Mouse (Mus musculus): ENCODE measurements around the gene Slc43a2. TPM values are rescaled to one million over a fixed set of nuclear protein-coding genes. Genes with fewer than 3 reads are reported as not detected.

Slc43a2 gene
- total RNA-seq (2021) = 10 to 100 TPM; 24.2 to 27.3 TPM
- long read RNA-seq, experiment 1, full-length matches to known transcripts = 12 of 49 reads
- long read RNA-seq, experiment 1, partial matches to known transcripts = 10 of 49 reads
- long read RNA-seq, experiment 1, other reads (novel, unspliced or antisense) = 27 of 49 reads
- long read RNA-seq, experiment 2, full-length matches to known transcripts = 8 of 36 reads
- long read RNA-seq, experiment 2, partial matches to known transcripts = 9 of 36 reads
- long read RNA-seq, experiment 2, other reads (novel, unspliced or antisense) = 19 of 36 reads

DNA sequence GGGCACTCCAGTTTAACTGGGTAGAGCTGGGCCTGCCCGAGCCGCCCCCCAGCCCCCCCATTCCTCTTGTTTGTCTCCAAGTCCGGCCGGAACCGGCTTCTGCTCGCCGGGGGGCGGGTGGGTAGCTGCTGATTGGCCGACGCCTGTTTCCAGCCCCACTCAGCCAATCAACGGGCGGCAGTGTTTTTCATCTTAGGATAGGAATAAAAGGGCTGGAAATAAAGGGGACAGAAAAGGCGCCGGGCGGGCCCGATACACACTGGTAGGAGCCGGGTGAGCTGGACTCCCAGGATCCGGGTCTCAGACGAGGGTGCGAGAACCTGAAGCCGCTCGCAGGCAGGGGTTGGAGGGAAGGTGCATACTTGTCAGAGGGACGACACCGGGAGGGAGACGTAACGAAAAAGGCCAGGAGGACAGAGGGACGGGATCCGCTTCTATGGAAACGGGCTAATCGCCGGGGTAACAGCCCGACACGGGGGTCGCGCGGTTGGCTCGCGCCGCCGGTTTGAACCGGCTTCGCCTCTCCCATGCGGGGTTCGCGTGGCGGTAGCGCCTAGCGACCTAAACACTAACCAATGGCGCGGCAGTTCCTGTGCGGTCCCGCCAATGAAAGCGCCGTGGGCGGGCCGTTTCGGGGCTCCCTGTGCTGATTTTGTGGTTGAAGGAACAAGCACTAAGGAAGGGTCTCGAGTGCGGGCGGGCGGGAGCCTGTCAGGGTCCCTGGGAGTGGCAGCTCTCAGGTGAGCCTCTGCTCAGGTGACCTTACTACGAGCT is at the start of gene Slc43a2:
Gene Slc43a2, plus strand, starts transcription at position 226 of the 774 bp plus-strand sequence.
- peak; percentile 91 for DNase-seq

DNA sequence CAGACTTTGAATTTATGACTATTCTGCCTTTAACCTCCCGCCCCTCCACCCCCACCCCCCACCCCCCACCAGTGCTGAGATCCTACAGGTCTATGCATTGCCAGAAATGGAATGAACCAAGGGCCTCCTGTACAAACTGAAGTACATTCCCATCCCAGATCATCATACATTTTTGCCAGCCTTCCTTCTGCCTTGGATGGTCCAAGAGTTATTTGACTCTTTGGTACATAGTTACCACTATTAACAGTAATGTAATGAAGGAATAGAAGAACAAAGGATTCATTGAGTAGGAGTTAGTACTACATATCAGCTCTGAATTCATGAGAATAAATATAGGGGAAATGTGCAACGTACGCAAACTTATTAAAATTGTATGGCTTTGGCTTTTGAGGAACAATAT is 45.3 kb upstream of the Slc43a2 start:
- no peak for DNase-seq

DNA sequence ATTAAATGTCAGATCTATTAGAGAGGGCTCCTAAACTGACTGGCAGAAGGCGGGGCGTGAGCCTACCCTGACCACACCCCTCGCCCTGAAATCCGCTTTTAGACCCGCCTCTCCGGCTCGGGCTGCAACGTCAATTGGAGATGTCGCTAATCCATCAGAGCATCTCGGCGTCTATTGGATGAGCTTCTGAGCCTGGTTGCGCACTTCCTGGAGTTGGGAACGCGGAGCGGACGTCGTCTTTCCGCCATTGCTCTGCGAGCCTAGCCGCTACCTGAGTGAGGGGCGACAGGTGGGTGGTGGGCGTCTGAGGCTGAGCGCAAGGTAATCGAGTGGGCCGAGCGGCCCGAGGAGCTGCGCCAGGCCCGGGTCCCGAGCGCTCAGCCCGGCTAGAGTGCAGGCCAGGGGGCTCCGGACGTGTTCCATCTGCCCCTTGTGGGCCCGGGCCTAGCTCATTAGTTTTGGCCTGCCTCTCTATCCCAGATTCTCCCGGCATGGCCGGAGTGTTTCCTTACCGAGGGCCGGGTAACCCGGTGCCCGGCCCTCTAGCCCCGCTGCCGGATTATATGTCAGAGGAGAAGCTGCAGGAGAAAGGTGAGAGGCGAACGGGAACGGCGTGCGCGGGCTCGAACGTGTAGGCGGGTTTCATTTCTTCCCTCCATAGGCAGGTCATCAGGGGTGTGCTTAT is 44.8 kb upstream of the Slc43a2 start, which contains the start of gene Prpf8:
Gene Prpf8, plus strand, starts transcription at position 216 of the 685 bp plus-strand sequence.
- DNase-seq = peak; percentile 89

DNA sequence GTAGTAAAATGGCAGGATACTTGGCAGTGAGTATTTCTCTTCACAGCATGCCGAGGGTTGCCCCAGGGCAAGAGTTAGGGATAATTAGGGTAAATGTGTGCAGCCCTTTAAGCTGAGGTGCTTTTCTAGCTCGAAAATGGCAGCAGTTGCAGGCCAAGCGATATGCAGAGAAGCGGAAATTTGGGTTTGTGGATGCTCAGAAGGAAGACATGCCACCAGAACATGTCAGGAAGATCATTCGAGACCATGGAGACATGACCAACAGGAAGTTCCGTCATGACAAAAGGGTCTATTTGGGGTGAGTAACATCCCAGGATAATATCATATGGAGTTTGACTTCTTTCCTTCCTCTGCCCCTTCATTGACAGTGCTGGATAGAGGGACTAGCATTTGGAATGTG is 44.0 kb upstream of the Slc43a2 start:
- DNase-seq = no peak

DNA sequence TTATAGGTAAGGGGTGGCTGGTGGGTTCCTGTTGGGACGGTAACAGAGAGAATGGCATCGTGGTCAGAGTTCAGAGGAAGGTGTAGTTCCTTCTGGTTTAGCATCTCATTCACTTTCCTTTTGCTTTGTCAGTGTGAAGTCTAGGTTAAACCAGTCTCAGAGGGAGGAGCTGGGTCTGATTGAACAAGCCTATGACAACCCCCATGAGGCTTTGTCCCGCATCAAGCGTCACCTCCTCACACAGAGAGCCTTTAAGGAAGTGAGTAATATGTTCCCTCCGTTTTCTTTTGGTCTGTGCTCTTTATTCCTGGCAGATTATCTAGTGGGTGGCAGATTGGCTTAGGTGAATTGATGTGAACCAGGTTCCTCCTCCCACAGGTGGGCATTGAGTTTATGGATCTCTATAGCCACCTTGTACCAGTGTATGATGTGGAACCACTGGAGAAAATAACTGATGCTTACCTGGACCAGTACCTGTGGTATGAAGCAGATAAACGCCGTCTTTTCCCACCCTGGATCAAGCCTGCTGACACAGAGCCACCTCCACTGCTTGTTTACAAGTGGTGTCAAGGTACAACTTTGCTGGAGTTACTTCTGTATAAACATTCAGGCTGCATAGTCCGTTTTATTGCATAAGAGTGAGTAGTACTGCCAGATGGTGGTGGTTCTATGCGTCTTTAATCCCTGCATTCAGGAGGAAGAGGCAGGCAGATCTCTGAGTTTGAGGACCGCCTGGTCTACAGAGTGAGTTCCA is 37.0 kb upstream of the Slc43a2 start:
- DNase-seq = no peak

DNA sequence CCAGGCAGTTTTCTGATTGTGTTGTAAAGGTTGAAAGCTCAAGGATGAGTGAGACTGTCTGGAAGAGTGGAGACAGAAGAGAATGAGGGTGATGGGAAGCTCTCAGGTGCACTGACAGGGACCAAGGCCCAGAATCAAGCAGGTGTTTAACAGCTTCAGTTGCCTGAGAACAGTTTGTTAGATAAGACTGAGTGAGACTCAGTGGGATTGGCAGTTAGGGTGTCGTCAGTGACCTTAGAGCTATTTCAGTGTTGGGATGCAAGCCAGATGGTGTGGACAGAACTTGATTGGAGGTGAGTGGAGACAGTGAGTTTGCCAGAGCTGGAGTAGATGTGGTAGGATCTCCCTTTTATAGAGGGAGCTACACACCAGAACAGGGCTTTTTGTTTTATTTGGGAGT is 33.4 kb upstream of the Slc43a2 start:
- no peak for DNase-seq

DNA sequence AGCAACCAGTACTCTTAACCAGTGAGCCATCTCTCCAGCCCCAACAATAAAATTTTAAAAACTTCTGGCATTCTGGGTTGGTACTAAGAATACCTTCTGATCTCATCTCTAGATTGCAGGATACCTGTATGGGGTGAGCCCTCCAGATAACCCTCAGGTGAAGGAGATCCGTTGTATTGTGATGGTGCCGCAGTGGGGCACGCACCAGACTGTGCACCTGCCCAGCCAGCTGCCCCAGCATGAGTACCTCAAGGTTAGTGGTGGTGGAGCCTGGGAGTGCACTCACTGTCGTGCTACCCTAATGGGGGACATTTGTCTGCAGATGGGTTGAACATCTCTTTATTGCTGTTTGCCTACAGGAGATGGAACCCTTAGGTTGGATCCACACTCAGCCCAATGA is 23.3 kb upstream of the Slc43a2 start:
- DNase-seq = no peak

DNA sequence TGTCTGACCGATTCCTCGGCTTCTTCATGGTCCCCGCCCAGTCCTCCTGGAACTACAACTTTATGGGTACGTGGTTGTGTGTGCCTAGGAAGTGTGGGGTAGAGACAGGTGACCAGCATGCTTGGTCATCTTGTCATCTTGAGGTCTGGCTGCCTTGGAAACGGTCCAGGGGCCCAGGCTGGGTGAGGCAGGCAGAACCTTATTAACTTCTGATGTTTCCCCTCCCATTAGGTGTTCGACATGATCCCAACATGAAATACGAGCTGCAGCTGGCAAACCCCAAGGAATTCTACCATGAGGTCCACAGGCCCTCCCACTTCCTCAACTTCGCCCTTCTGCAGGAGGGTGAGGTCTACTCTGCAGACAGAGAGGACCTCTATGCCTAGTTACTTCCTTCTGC is 22.6 kb upstream of the Slc43a2 start:
- no peak for DNase-seq

DNA sequence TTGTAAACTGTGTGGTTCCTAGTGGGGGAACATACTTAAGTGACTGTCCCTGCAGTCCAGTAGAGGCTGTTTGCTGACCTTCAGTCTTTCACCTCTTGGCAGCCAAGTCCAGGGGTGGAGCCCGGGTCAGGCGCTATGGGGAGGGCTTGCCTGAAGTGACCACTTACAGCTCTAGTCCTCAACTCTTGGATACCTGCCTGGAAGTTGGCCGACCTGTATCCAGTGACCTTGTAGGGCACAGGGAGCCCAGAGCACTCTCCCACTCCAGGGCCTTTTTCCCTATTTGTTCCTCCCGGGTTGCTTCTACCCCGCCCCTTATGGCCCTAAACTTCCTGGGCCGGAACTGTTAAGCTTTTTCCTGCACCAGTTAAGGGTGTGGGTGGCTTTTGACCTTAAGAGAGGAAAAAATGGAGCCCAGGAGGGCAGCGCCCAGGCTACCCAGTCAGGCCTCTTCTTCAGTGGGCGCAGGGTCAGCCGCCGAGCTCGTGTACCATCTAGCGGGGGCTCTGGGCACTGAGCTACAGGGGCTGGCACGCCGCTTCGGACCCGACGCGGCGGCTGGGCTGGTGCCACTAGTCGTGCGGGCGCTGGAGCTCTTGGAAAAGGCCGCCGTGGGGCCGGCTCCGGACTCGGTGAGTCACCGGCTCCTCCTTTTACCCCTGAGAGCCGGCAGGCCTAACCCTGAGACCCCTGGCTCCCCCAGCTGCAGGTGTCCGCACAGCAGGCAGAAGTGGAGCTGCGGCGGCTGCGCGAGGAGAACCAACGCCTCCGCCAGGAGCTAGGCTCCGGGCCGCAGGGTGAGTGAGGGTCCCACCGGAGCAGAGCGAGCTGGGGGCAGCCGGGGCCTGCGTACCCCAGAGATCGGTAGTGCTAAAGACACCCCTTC is 21.5 kb upstream of the Slc43a2 start, which contains the start of gene Rilp:
Gene Rilp, plus strand, starts transcription at position 354 of the 886 bp plus-strand sequence.
- peak; percentile 79 for DNase-seq

DNA sequence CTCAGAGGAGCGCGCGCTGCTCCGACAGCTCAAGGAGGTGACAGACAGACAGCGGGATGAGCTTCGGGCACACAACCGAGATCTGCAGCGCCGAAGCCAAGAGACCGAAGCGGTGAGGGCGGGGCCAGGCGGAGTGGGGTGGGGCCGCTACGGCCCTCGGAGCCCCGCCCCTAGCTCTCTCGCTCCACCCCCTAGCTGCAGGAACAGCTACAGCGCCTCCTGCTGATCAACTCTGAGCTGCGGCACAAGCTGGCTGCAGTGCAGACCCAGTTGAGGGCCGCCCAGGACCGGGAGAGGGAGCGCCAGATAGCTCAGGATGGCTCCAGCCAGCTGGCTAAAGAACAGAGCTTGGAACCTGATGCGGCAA is 20.9 kb upstream of the Slc43a2 start:
- peak; percentile 98 for DNase-seq

DNA sequence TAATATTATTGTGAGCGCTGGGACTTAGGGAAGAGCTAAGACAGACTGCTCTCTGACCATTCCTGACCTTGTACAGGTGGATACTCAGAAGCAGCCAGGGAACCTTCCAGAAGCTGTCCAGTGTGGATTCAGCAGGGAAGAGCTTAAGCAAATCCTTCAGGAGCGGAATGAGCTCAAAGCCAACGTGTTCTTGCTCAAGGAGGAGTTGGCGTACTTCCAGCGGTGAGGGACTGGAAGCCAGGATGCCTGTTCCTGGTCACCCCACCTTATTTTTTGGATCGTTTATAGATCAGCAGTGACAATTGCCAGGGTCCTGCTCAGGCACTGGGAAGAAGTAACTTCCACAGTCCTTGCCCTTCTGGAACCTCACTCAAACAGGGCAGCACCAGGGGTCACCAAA is 20.3 kb upstream of the Slc43a2 start:
- DNase-seq = peak; percentile 68

DNA sequence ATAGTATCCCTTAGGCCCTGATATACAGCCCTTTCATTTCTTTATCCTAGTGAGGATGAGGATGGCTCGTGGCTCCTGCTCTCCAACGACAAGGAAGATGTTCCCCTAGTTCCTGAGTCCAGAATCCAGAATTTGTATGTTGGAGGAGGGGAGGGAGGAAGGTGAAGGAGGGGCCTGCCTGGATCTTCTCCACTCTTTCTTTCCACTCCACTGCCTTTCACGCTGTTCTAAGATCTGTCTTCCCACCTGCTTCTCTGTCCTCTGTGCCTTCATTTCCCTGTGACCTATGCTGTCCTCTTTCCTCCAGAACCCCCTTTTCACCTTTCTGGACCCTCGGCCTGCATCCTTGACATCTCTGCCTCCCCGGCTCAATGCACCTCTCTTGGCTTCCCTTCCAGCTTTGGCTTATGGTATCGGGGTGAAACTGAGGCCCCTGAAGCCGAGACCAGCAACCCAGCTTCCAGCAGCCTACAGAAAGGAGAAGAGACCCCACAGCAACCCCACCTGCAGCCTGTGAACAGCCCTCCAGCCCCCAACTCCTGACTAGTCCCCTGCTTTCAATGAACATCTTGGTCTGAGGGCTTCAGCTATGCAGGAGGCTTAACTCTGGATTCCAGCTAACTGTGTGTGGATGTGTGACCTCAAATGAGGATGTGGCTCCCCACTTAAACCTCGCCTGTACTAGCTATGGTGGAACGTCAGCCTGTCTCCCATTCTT is 19.0 kb upstream of the Slc43a2 start:
- no peak for DNase-seq

DNA sequence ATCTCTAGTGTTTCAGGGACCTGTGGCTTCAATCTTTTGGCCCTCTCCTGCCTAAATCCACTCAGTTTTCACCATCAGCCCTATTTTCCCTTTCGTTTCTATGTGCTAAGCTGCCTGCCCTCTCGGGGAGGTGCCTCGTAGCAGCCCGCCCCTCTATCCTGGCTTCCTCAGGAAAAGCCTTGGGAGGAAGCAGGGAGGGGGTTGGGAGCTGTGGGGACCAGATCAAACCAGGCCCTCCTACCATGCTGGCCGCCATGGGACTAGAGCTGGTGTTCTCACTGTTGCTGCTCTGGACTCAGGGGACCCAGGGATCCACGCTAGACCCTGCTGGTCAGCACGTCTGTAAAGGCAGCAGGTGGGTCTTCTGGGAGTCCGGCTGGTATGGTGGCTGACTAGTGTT is 18.2 kb upstream of the Slc43a2 start, which contains the start of gene Scarf1:
Gene Scarf1, plus strand, starts transcription at position 205 of the 400 bp plus-strand sequence.
- DNase-seq = no peak

DNA sequence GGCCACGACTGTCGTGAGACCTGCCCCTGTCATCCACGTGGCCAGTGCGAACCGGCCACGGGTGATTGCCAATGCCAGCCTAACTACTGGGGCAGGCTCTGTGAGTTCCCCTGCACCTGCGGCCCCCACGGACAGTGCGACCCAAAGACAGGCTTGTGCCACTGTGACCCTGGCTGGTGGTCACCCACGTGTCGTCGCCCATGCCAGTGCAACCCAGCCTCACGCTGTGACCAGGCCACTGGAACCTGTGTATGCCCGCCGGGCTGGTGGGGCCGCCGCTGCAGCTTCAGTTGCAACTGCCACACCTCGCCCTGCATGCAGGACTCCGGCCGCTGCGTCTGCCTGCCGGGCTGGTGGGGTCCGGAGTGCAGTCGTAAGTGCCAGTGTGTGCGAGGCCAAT is 16.3 kb upstream of the Slc43a2 start:
- DNase-seq = no peak

DNA sequence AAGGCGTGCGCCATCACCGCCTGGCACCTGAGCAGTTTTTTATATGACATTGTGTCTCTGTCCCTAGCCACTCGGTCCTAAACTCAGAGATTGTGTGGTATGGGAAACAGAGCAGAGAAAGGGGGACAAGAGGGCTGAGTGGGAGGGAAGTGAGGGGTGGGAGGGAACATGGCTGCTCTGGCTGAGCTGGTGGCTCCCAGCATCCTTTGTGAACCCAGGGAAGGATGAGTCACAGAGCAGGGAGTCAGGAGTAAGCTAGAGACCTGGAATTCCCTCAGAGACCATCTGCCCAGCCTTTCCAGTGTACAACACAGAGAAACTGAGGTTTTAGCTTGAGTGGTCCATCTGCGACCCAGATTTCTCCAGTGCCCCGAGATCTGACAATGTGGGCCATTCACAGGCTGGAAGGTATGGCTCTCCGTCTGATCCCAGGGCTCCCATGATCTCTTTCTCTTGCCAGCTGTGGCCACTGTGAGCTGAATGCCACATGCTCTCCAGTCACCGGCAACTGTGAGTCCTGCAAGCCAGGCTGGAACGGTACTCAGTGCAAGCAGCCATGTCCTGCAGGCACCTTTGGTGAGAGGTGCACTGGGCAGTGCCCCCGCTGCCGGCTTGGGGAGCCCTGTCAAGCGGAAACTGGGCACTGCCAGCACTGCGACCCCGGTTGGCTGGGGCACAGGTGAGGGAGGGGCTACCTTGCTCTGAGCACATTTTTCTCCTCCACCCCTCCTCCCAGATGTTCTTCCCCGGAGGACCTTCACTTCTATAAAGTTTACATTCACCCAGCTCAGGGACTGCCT is 11.5 kb upstream of the Slc43a2 start:
- no peak for DNase-seq

DNA sequence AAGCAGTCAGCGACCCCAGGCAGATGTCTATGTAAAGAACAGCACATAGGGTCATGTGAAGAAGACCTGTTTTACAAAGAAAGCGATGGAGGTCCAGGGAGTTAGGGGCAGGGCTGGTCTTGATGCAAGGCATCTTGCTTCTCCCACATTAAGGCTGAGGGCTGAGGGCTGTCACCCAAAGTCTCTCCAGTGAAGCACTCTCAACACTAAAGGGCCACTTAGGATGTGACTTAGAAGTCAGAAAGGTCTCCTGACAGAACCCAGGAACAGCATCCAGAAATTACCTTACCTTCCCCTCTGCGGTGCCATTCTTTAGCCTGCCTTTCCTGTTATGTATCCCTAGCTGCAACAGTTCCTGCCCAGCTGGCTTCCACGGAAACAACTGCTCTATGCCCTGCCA is 9.9 kb upstream of the Slc43a2 start:
- no peak for DNase-seq

DNA sequence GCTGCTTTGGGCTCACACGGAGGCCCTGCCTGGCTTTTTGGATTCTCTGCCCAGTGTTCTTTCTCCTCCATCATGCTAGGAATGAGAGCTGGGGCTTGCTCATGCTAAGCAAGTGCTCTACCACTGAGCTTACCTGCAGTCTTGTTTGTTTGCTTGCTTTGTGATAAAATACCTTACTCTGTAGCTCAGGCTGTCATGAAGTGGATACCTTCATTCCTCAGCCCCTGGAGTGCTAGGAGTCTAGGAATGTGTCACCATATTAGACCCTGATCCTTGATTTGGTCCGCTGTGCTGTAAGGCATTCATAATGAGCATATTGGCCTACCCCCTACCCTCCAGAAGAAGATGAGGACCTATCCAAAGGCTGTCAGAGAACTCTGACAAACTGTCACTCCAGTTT is 8.7 kb upstream of the Slc43a2 start:
- DNase-seq = no peak

DNA sequence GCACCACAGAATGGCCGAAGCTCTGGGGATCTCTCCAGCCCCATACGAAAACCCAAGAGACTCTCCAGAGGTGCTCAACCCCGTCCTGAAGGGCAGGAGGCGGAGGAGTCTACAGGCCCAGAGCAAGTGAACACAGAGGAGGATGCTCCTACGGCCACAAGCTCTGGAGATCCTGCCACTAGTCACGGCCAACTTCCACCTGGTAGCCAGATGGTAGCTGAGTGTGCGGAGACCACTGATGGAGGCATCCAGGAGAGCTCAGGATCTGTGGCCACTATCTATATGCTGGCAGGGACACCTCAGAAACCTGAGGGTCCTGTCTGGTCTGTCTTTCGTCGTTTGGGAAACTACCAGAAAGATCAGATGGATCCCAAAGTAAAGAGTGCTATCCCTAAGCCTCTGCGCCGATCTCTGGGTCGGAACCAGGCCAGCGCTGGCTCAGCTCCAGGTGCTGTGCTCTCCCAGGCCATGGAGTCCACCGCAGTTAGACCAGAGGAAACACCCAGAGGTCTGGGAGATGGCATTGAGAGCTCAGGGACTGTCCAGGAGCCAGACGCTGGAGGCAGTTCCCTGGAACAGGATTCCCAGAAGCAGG is 5.9 kb upstream of the Slc43a2 start:
- no peak for DNase-seq

DNA sequence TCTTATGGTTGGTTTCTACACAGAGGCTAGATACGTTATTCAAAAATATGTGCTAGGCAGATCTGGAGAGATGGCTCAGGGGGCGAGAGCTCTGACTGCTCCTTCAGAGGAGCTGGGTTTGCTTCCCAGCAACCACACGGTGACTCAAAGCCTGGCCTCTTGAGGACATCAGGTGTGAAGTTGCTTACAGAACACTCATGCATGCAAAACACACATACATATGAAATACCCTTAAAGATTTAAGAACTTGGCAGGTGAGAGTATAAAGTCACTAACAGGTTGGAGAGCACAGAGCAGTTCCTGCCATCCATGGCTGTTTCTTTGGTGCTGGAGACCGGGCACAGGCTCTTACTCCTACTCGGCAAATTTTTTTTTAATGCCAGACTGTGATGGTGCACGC is 4.6 kb upstream of the Slc43a2 start:
- no peak for DNase-seq

All from gastrocnemius, postnatal 10 days (tissue).